Mouse (Mus musculus) CH12.LX (cell line): ENCODE measurements around the gene Brd3. TPM values are rescaled to one million over a fixed set of nuclear protein-coding genes. Genes with fewer than 3 reads are reported as not detected.

Experiments
- DNase-seq: peaks from one replicate; pipeline ENCODE4 v3.0.0-alpha.2; 2013; ENCODE audit errors: extremely low read depth
- H3K27ac ChIP-seq: 2 replicates; pipeline ENCODE4 v1.5.1; 2012; ENCODE audit warnings: low read depth, mild to moderate bottlenecking, control low read depth, moderate library complexity; ENCODE audit not compliant: insufficient read depth
- H3K27me3 ChIP-seq: replicated peaks from 2 replicates; pipeline ENCODE3; 2012; ENCODE audit warnings: inconsistent platforms
- H3K36me3 ChIP-seq, 2 experiments: replicated peaks in 1 of 2; 2 replicates each; pipeline versions ENCODE3 to v1.6.1; 2012; ENCODE audit warnings: inconsistent platforms in 1 of 2, low read length in 1 of 2, mild to moderate bottlenecking in 1 of 2, mixed read lengths in 1 of 2, moderate library complexity in 1 of 2; ENCODE audit not compliant: control insufficient read depth in 1 of 2, insufficient read depth in 1 of 2
- H3K4me1 ChIP-seq, 2 experiments: 2 replicates each; pipeline ENCODE4 v1.6.1; 2012; ENCODE audit warnings: inconsistent platforms in 1 of 2, moderate library complexity in 1 of 2; ENCODE audit not compliant: insufficient read depth in 2 of 2, control insufficient read depth in 1 of 2
- H3K4me2 ChIP-seq: 2 replicates; pipeline ENCODE4 v1.6.1; 2012; ENCODE audit warnings: low read depth, mild to moderate bottlenecking, control low read depth; ENCODE audit not compliant: poor library complexity, insufficient read depth, severe bottlenecking
- H3K4me3 ChIP-seq, 3 experiments: fragments of 150-350 bp in 1 of 3; sonication (generic) in 1 of 3; replicated peaks in 1 of 3; 2 replicates each; pipeline versions ENCODE3 to v1.5.1; 2011 to 2012; ENCODE audit warnings: low read depth in 2 of 3, low read length in 2 of 3, mild to moderate bottlenecking in 2 of 3, moderate library complexity in 2 of 3, control low read depth in 1 of 3, improper control_type of control experiment in 1 of 3, inconsistent platforms in 1 of 3, mixed read lengths in 1 of 3; ENCODE audit not compliant: poor library complexity in 1 of 3
- H3K79me2 ChIP-seq: replicated peaks from 2 replicates; pipeline ENCODE4 v1.6.1; 2012; ENCODE audit warnings: mild to moderate bottlenecking, moderate library complexity; ENCODE audit not compliant: control insufficient read depth, poor library complexity, insufficient read depth, severe bottlenecking; ENCODE audit errors: extremely low read depth
- H3K9ac ChIP-seq: 2 replicates; pipeline ENCODE4 v1.6.1; 2012; ENCODE audit warnings: low read depth, mild to moderate bottlenecking, control low read depth, moderate library complexity; ENCODE audit not compliant: insufficient read depth
- H3K9me3 ChIP-seq: replicated peaks from 2 replicates; pipeline ENCODE3; 2012; ENCODE audit warnings: low read length, inconsistent platforms, mixed read lengths
- CHD2 ChIP-seq: IDR thresholded peaks from 2 replicates; pipeline ENCODE4 v1.6.1; 2011; ENCODE audit warnings: low read length, improper control_type of control experiment
- CTCF ChIP-seq, 2 experiments: IDR thresholded peaks in 1 of 2; conservative IDR thresholded peaks in 1 of 2; 2 replicates each; pipeline ENCODE4 v1.5.1; 2011 to 2012; ENCODE audit warnings: low read depth in 2 of 2, low read length in 2 of 2, improper control_type of control experiment in 1 of 2, inconsistent platforms in 1 of 2, mild to moderate bottlenecking in 1 of 2, moderate library complexity in 1 of 2
- ETS1 ChIP-seq: conservative IDR thresholded peaks from 2 replicates; pipeline ENCODE4 v1.6.1; 2012; ENCODE audit warnings: low read depth, mild to moderate bottlenecking, inconsistent platforms, low read length, improper control_type of control experiment, moderate library complexity
- MAFK ChIP-seq: IDR thresholded peaks from 2 replicates; pipeline ENCODE4 v1.6.1; 2011; ENCODE audit warnings: low read length, improper control_type of control experiment; ENCODE audit not compliant: insufficient replicate concordance
- MAX ChIP-seq: IDR thresholded peaks from 2 replicates; pipeline ENCODE4 v1.6.1; 2011; ENCODE audit warnings: low read length, improper control_type of control experiment
- MAZ ChIP-seq: IDR thresholded peaks from 2 replicates; pipeline ENCODE4 v1.6.1; 2012; ENCODE audit warnings: low read depth, mild to moderate bottlenecking, inconsistent platforms, low read length, improper control_type of control experiment, moderate library complexity
- MEF2A ChIP-seq: IDR thresholded peaks from 2 replicates; pipeline ENCODE4 v1.6.1; 2014; ENCODE audit warnings: low read depth, mild to moderate bottlenecking, inconsistent platforms, low read length, improper control_type of control experiment, borderline replicate concordance
- NRF1 ChIP-seq: IDR thresholded peaks from 2 replicates; pipeline ENCODE4 v1.6.1; 2014; ENCODE audit warnings: low read depth, mild to moderate bottlenecking, inconsistent platforms, low read length, improper control_type of control experiment, moderate library complexity
- RAD21 ChIP-seq: IDR thresholded peaks from 2 replicates; pipeline ENCODE4 v1.6.1; 2011; ENCODE audit warnings: low read depth, mild to moderate bottlenecking, low read length, improper control_type of control experiment, moderate library complexity
- RCOR1 ChIP-seq: conservative IDR thresholded peaks from 2 replicates; pipeline ENCODE4 v1.6.1; 2012; ENCODE audit warnings: low read depth, mild to moderate bottlenecking, inconsistent platforms, low read length, improper control_type of control experiment
- TCF12 ChIP-seq: IDR thresholded peaks from 2 replicates; pipeline ENCODE4 v1.6.1; 2014; ENCODE audit warnings: low read depth, mild to moderate bottlenecking, inconsistent platforms, low read length, improper control_type of control experiment
- ZNF384 ChIP-seq: IDR thresholded peaks from 2 replicates; pipeline ENCODE4 v1.6.1; 2012; ENCODE audit warnings: low read depth, low read length, improper control_type of control experiment, inconsistent platforms
- dilution Hi-C: fragments of 300-500 bp; cut with MboI; formaldehyde crosslinking; loops from 2 replicates; pipeline ENCODE4 v1.14.3; 2020; ENCODE audit warnings: low sequenced_read_pairs; ENCODE audit not compliant: extremely low pct_unique_long_range_greater_than_20kb, extremely low pct_ligation_motif_present
- in situ Hi-C: fragments of 300-500 bp; cut with MboI; formaldehyde crosslinking; loops from 3 replicates; pipeline ENCODE4 v1.14.3; 2019; ENCODE audit warnings: low sequenced_read_pairs, low pct_ligation_motif_present, low pct_unique_long_range_greater_than_20kb, mixed read lengths
- polyA plus RNA-seq: library from polyadenylated mRNA; unstranded; fragments of >175 nt; gene quantifications from 2 replicates; pipeline ENCODE4 v1.2.1, GENCODE M21; 2012; ENCODE audit warnings: low read depth; ENCODE audit not compliant: insufficient read length
- total RNA-seq, 2 experiments: library from RNA; depleted of rRNA; stranded (reverse); fragments of 300-350 nt in 1 of 2; fragments of >200 nt in 1 of 2; gene quantifications; 2 replicates each; pipeline ENCODE4 v1.2.3; 2012 to 2014

The Brd3 gene
- total and polyA plus RNA-seq, 3 experiments = 2.5 to 17.1 (median 6.6) TPM

DNA sequence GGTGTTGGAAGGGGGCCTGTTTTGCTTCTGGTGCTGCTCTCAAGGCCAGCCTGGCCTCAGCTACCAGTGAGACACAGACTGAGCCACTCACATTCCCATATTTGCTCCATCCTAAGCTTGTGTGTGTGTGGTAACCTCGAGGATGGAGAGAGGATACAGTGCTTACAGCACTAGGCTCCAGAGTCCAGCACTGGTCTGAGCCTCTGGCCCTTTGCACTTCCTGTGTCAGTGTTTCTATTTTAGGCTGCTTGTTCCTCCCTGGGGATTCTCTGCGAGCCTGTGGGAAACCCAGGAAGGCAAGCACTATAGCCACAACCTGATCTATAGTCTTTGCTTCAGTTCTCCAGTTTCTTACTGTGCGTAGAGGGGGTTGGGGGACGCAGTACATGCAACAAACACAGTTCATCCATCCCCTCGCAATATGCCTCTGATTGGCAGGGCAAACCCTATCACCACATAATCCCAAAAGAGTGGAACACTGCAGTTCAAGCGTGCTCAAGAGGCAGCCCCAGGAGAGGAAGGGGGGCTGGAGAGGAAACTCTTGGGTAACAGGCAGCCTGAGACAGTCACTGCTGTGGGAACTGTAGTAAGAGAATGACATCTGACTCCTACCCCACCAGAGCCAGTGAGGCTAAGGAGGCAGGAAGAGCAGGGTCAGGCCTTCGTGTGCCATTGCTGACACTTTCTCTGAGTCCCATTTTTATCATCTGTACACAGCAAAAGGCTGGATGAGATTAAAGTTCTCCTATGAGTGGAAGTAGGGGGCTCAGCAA, 3.2 kb downstream of the Brd3 start:
- no peaks in the 10 kb centered on the region for H3K9me3 ChIP-seq
- no peaks in the 10 kb centered on the region for H3K27me3 ChIP-seq
- no peaks in the 10 kb centered on the region for H3K79me2 ChIP-seq
- peak; percentile 80 for TF ChIP-seq MEF2A
- no peak for TF ChIP-seq CHD2
- TF ChIP-seq, all 38 proteins: peak for 1
- in situ Hi-C loops = no loop called here
- Histone ChIP-seq H3K27ac (no peak overlapping the region), H3K9ac (no peak overlapping the region), H3K36me3 (no peaks in the 10 kb centered on the region), H3K4me2 (no peak overlapping the region), H3K4me3 (no peak overlapping the region), H3K4me1 (peaks cover 6 to 12% of the 10 kb centered on the region in 2 experiments; a peak in 3 of 4 replicates)
- dilution Hi-C loops = no loop called here
- DNase-seq = no peak

DNA sequence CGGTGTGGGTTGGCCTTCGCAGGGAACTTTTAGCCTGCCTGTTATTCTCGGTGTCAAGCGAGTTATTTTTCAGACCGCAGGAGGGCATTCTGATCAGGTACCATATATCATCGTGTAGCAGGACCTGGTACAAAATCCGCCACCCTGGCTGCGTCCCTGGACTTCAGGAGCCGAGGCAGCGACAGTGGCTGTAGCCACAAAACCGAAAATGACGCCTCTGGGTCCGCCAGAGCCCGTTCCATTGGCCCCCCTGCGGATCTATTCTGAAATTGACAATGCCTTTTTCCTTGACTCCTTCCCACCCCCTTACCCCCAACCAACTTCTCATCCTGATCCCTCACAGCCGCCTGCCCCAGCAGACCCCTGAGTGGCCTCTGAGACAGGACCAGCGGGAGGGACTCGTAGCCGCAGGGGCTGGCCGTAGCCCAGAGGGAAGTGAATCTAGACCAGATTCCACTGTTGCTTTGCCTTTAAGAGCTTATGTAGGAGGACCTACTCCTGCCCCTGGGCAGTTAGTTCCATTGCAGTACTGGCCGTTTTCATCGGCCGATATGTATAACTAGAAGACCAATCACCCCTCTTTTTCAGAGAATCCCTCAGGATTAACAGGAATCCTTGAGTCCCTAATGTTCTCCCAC, 11.0 kb downstream of the Brd3 start:
- in situ Hi-C loops = no loop called here
- Histone ChIP-seq H3K9me3 (peaks cover 11% of the 10 kb centered on the region), H3K27ac (no peak overlapping the region), H3K9ac (no peak overlapping the region), H3K79me2 (no peaks in the 10 kb centered on the region), H3K4me1 (peaks cover 0 to 5% of the 10 kb centered on the region in 2 experiments; a peak in 2 of 4 replicates), H3K27me3 (no peaks in the 10 kb centered on the region), H3K4me2 (no peak overlapping the region), H3K36me3 (no peaks in the 10 kb centered on the region), H3K4me3 (no peak overlapping the region)
- no peak for DNase-seq
- dilution Hi-C loops = no loop called here
- TF ChIP-seq ZNF384 = no peak
- TF ChIP-seq MAX = no peak
- TF ChIP-seq MAFK = no peak
- no peak for TF ChIP-seq ETS1
- no peak for TF ChIP-seq MAZ
- TF ChIP-seq NRF1 = no peak
- no peak for TF ChIP-seq TCF12

- H3K4me2 ChIP-seq = no peak overlapping the region
- no peaks in the 10 kb centered on the region for H3K36me3 ChIP-seq
- H3K27ac ChIP-seq = no peak overlapping the region
- no peaks in the 10 kb centered on the region for H3K27me3 ChIP-seq
- H3K79me2 ChIP-seq = no peaks in the 10 kb centered on the region
- peaks cover 0 to 5% of the 10 kb centered on the region in 2 experiments; a peak in 2 of 4 replicates for H3K4me1 ChIP-seq
- TF ChIP-seq RAD21 (peak; percentile 39), CTCF (conservative IDR thresholded peaks at IDR 0.05 in 1 of 2, IDR thresholded peaks at IDR 0.05 in 1 of 2; ENCODE audit: low read depth in 2 of 2, low read length in 2 of 2) (peak in 1 of 2 experiments; percentile 40; a peak in 2 of 4 replicates), RCOR1 (no peak)
- in situ Hi-C loops (no loop called here), dilution Hi-C loops (no loop called here)
- no peak for DNase-seq
- peaks cover 13% of the 10 kb centered on the region for H3K9me3 ChIP-seq
- no peak overlapping the region for H3K4me3 ChIP-seq
- H3K9ac ChIP-seq = no peak overlapping the region
Measured at GRCm38 (mm10) chr2:27493971-27494370, 13.5 kb downstream of the Brd3 start.
